Mouse (Mus musculus) erythroblast, embryonic 14.5 days (primary cell): Measurements from ENCODE around the gene Wdr66. TPM values are rescaled to one million over a fixed set of nuclear protein-coding genes. Genes with fewer than 3 reads are reported as not detected.

Experiments used
- H3K27me3 ChIP-seq: 2 replicates; pipeline ENCODE4 v1.6.1; 2012; ENCODE audit warnings: inconsistent platforms; ENCODE audit not compliant: control insufficient read depth
- H3K36me3 ChIP-seq: 2 replicates; pipeline ENCODE4 v1.6.1; 2012; ENCODE audit warnings: mild to moderate bottlenecking, inconsistent platforms; ENCODE audit not compliant: control insufficient read depth
- H3K4me1 ChIP-seq: 2 replicates; pipeline ENCODE4 v1.6.1; 2012; ENCODE audit warnings: inconsistent platforms; ENCODE audit not compliant: control insufficient read depth
- H3K4me3 ChIP-seq: replicated peaks from 2 replicates; pipeline ENCODE3; 2012; ENCODE audit warnings: moderate library complexity, mild to moderate bottlenecking, inconsistent platforms
- H3K9me3 ChIP-seq: 2 replicates; pipeline ENCODE4 v1.6.1; 2012; ENCODE audit warnings: low read length, inconsistent platforms, mixed read lengths; ENCODE audit not compliant: control insufficient read depth
- GATA1 ChIP-seq: IDR thresholded peaks from 2 replicates; pipeline ENCODE4 v1.6.1; 2012; ENCODE audit warnings: low read length, inconsistent platforms, mixed read lengths
- TAL1 ChIP-seq: IDR thresholded peaks from 3 replicates; pipeline ENCODE4 v1.6.1; 2012; ENCODE audit warnings: low read length, inconsistent platforms, mixed read lengths
- polyA plus RNA-seq: library from polyadenylated mRNA; stranded (reverse); fragments of >175 nt; gene quantifications from 2 replicates; pipeline ENCODE4 v1.2.3, GENCODE M21; 2012

Wdr66 gene
- polyA plus RNA-seq, 1 experiment: 0.02 TPM

DNA sequence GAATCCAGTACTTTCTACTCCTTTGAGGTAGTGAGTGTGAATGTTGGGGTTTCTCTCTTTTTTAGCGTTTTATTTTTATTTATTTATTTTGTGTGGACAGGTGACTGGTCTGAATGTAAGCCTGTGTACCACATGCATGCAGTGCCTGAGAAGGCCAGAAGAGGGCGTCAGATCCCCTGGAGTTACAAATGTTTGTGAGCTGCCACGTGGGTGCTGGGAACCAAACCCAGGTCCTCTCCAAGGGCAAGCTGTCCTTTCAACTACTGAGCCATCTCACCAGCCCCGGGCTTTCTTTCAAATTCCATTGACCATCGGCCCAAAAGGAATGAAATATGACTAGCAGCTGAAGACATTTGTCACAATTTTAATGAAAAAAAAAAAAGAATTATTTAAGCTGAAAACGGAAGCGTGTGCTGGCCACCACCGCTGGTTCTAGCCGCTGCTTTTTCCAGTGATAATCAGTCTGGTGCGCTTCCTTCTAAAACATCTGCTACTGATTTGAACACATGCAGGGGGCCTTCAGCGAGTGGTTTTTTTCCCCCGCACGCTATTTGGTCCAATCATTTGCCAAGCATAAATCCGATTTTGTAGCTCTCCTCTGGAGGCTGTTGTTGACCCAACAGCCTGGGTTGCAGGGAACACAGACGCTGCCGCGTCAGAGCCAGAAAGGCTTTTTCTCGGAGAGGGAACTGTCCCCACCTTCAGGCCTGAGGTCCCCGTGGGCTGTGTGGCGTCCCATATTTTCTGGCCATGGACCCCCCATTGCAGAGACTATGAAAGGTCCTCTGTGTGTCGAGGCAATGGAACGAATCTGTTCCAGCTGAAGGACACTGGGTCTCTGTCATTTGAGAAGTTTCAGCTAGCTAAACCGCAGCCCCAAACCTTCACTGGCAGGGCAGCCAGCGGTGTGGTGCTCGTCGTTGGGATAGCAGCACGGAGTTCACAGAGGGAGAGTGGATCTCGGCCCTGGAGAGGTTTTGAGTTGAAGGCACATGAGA is 16.9 kb downstream of the Wdr66 start:
- Histone ChIP-seq H3K36me3 (no peaks in the 10 kb centered on the region), H3K27me3 (no peaks in the 10 kb centered on the region), H3K4me3 (no peak overlapping the region), H3K4me1 (no peaks in the 10 kb centered on the region), H3K9me3 (peaks cover 2% of the 10 kb centered on the region; the same call in 1 of the 2 replicates)
- TF ChIP-seq TAL1 (no peak), GATA1 (no peak)

- Histone ChIP-seq H3K9me3 (peaks cover 2% of the 10 kb centered on the region; the same call in 1 of the 2 replicates), H3K36me3 (no peaks in the 10 kb centered on the region), H3K4me1 (no peaks in the 10 kb centered on the region), H3K27me3 (no peaks in the 10 kb centered on the region), H3K4me3 (no peak overlapping the region)
- no peak for TF ChIP-seq TAL1
- TF ChIP-seq GATA1: no peak
Observed at GRCm38 (mm10) chr5:123270917-123271316, 19.0 kb downstream of the Wdr66 start.

DNA sequence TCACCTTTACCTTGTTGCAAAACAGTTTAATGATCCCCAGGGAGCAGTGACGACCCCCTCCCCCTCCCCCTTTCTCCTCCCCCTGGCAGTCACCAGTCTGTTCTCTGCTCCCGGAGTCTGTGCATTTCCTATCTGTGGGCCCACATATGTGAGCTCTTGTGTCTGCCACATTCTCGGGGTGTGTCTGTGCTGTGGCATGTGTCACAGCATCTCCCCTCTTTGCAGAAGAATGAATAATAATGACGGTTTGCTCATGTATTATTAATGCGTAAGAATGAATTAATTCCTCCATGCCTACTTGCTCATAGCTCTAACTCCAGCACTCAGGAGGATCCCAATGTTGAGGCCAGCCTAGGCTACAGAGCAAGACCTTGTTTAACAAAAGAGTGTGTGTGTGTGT is 21.0 kb downstream of the Wdr66 start:
- Histone ChIP-seq H3K4me1 (no peaks in the 10 kb centered on the region), H3K9me3 (peaks cover 2% of the 10 kb centered on the region; the same call in 1 of the 2 replicates), H3K4me3 (no peak overlapping the region), H3K27me3 (no peaks in the 10 kb centered on the region), H3K36me3 (no peaks in the 10 kb centered on the region)
- TF ChIP-seq TAL1: no peak
- no peak for TF ChIP-seq GATA1

- no peaks in the 10 kb centered on the region for H3K36me3 ChIP-seq
- no peaks in the 10 kb centered on the region for H3K4me1 ChIP-seq
- TF ChIP-seq TAL1 (no peak), GATA1 (no peak)
- H3K27me3 ChIP-seq: no peaks in the 10 kb centered on the region
- no peaks in the 10 kb centered on the region for H3K9me3 ChIP-seq
- no peak overlapping the region for H3K4me3 ChIP-seq
Observed at GRCm38 (mm10) chr5:123276636-123277341, 24.9 kb downstream of the Wdr66 start.

- Histone ChIP-seq H3K27me3 (no peaks in the 10 kb centered on the region), H3K4me3 (no peak overlapping the region), H3K36me3 (no peaks in the 10 kb centered on the region), H3K4me1 (no peaks in the 10 kb centered on the region), H3K9me3 (no peaks in the 10 kb centered on the region)
- TF ChIP-seq TAL1: no peak
- TF ChIP-seq GATA1: no peak
Observed at GRCm38 (mm10) chr5:123277342-123277701, 25.4 kb downstream of the Wdr66 start.

DNA sequence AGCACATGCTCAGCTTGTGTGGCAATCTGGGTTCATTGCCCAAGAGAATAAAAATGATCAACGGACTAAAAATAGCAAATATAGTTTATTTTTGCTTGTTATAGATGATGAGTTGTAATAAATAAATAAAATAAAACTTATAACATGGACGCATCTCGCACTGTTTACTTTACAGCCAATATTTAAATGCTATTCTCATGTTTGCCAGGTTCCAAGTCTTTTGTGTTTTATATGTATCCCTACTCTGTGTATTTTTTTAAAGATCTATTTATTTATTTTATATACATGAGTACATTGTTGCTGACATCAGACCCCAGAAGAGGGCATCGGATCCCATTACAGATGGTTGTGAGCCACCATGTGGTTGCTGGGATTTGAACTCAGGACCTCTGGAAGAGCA is 25.8 kb downstream of the Wdr66 start:
- Histone ChIP-seq H3K27me3 (no peaks in the 10 kb centered on the region), H3K4me3 (no peak overlapping the region), H3K36me3 (no peaks in the 10 kb centered on the region), H3K9me3 (no peaks in the 10 kb centered on the region), H3K4me1 (no peaks in the 10 kb centered on the region)
- TF ChIP-seq GATA1 (no peak), TAL1 (no peak)

GRCm38 (mm10) chr5:123279248-123279647 is 27.3 kb downstream of the Wdr66 start:
- Histone ChIP-seq H3K27me3 (no peaks in the 10 kb centered on the region), H3K9me3 (no peaks in the 10 kb centered on the region), H3K4me3 (no peak overlapping the region), H3K4me1 (no peaks in the 10 kb centered on the region), H3K36me3 (no peaks in the 10 kb centered on the region)
- no peak for TF ChIP-seq GATA1
- TF ChIP-seq TAL1: no peak

DNA sequence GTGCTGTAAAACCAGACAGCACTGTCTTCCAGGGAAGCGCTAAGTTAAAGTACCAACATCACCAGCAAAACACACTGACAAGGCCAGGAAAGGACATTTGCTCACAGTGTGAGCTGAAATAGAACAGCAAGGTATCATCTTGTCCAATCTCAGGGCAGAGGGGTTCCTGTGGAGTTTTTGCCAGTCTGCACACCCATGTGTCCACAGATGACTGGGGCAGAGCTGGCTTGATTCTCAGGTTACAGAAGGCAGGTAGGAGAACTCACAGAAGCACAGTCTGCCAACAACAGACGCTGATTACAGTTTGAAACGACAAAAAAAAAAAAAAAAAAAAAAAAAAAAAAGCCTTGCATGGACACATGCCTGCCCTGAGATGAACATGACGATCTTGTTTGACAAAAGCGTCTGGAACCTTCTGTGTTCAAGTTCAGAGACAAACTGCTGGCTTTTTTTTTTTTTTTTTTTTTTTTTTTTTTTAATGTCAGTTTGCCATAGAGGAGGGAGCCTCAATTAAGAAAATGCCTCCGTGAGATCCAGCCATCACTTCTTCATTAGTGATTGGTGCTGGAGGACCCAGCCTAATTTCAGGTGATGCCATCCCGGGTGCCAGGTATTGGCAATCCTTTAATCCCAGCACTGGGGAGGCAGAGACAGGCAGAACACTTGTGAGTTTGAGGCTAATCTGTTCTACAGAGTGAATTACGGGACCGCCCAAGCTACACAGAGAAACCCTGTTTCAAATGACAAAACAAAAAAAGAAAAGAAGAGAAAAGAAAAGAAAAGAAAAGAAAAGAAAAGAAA is 29.6 kb downstream of the Wdr66 start:
- Histone ChIP-seq H3K36me3 (no peaks in the 10 kb centered on the region), H3K27me3 (no peaks in the 10 kb centered on the region), H3K9me3 (no peaks in the 10 kb centered on the region), H3K4me1 (no peaks in the 10 kb centered on the region), H3K4me3 (no peak overlapping the region)
- TF ChIP-seq GATA1 (no peak), TAL1 (no peak)
